Mouse (Mus musculus) embryonic facial prominence, embryonic 14.5 days (tissue): ENCODE measurements around the gene Grk6. TPM values are rescaled to one million over a fixed set of nuclear protein-coding genes. Genes with fewer than 3 reads are reported as not detected.
A peak's percentile ranks its signal among the peaks of the same experiment; 100 is the strongest.

ENCODE experiments used
- ATAC-seq: fragments of 200-750 bp; cut with Nextera tagmentation; 2 replicates; pipeline ENCODE4 v1.8.0; 2017; ENCODE audit warnings: low read depth, moderate number of reproducible peaks, moderate TSS enrichment
- DNase-seq: peaks from one replicate; pipeline ENCODE4 v3.0.0-alpha.2; 2015; ENCODE audit warnings: low spot score
- H3K27ac ChIP-seq: fragments of 300-500 bp; sonication (generic); replicated peaks from 2 replicates; pipeline ENCODE4 v1.5.1; 2014; ENCODE audit warnings: low read depth, mild to moderate bottlenecking, low read length, moderate library complexity
- H3K27me3 ChIP-seq: fragments of 300-500 bp; sonication (generic); replicated peaks from 2 replicates; pipeline ENCODE4 v1.6.1; 2014; ENCODE audit warnings: low read length; ENCODE audit not compliant: control insufficient read depth, insufficient read depth
- H3K36me3 ChIP-seq: fragments of 300-500 bp; sonication (generic); 2 replicates; pipeline ENCODE4 v1.6.1; 2014; ENCODE audit warnings: low read length, mixed read lengths; ENCODE audit not compliant: control insufficient read depth, insufficient read depth
- H3K4me1 ChIP-seq: fragments of 300-500 bp; sonication (generic); 2 replicates; pipeline ENCODE4 v1.6.1; 2014; ENCODE audit warnings: antibody characterized with exemption, low read length; ENCODE audit not compliant: control insufficient read depth, insufficient read depth
- H3K4me2 ChIP-seq: fragments of 300-500 bp; sonication (generic); 2 replicates; pipeline ENCODE4 v1.6.1; 2014; ENCODE audit warnings: low read depth, mild to moderate bottlenecking, low read length, moderate library complexity, mixed read lengths
- H3K4me3 ChIP-seq: fragments of 300-500 bp; sonication (generic); 2 replicates; pipeline ENCODE4 v1.5.1; 2014; ENCODE audit warnings: low read depth, mild to moderate bottlenecking, low read length
- H3K9ac ChIP-seq: fragments of 300-500 bp; sonication (generic); 2 replicates; pipeline ENCODE4 v1.6.1; 2014; ENCODE audit warnings: low read depth, mild to moderate bottlenecking, low read length, moderate library complexity, mixed read lengths
- H3K9me3 ChIP-seq: fragments of 300-500 bp; sonication (generic); 2 replicates; pipeline ENCODE4 v1.6.1; 2016; ENCODE audit warnings: low read length; ENCODE audit not compliant: control insufficient read depth
- WGBS: fragments of 180-500 bp; shearing (Covaris S2); extraction: QIAGEN DNeasy Blood & Tissue Kit; methylation state at CpG from one replicate; pipeline ENCODE4 v1.1.7; 2014; 5-methylcytosine and 5-hydroxymethylcytosine counted together
- polyA plus RNA-seq: library from polyadenylated mRNA; unstranded; fragments of >200 nt; fragmentation: Nextera tagmentation; extraction: Ambion mirVana; gene quantifications from 2 replicates; pipeline ENCODE4 v1.2.1, GENCODE M21; 2014

Gene Grk6
- polyA plus RNA-seq, 1 experiment from 2014 or later: 44.0 TPM

GRCm38 (mm10) chr13:55468851-55469560 lies 24.1 kb downstream of the Grk6 start:
- Histone ChIP-seq H3K27ac (no peak overlapping the region), H3K4me2 (no peak overlapping the region), H3K4me3 (no peak overlapping the region), H3K9ac (peak overlapping the region; percentile 11; the same call in 1 of the 2 replicates), H3K4me1 (peaks cover 25% of the 10 kb centered on the region), H3K36me3 (peaks cover 4% of the 10 kb centered on the region; the same call in 1 of the 2 replicates), H3K27me3 (no peaks in the 10 kb centered on the region), H3K9me3 (no peaks in the 10 kb centered on the region)
- no peak for DNase-seq
- ATAC-seq: no peak
- WGBS: 36% methylated on average over 13 of the region's 13 CpGs

GRCm38 (mm10) chr13:55470372-55470771 lies 25.5 kb downstream of the Grk6 start:
- H3K9ac ChIP-seq: peak overlapping the region; percentile 79; the same call in 1 of the 2 replicates
- H3K4me2 ChIP-seq: no peak overlapping the region
- DNase-seq (no peak), ATAC-seq (no peak)
- H3K4me1 ChIP-seq: peaks cover 17% of the 10 kb centered on the region
- peaks cover 18% of the 10 kb centered on the region for H3K36me3 ChIP-seq
- 71% methylated on average over 9 of the region's 9 CpGs for WGBS
- H3K4me3 ChIP-seq: 0 out of 2 replicates have a peak overlapping the region, but pooled peaks have one; percentile 64
- H3K27me3 ChIP-seq: no peaks in the 10 kb centered on the region
- no peak overlapping the region for H3K27ac ChIP-seq
- H3K9me3 ChIP-seq: no peaks in the 10 kb centered on the region

GRCm38 (mm10) chr13:55471156-55471818 lies 26.4 kb downstream of the Grk6 start:
- Histone ChIP-seq H3K27ac (peak overlapping the region; percentile 84), H3K36me3 (peaks cover 27% of the 10 kb centered on the region), H3K4me1 (peaks cover 13% of the 10 kb centered on the region), H3K9me3 (no peaks in the 10 kb centered on the region), H3K27me3 (no peaks in the 10 kb centered on the region), H3K9ac (peak overlapping the region; percentile 79), H3K4me3 (peak overlapping the region; percentile 64), H3K4me2 (peak overlapping the region; percentile 100)
- under 1% methylated on average over 38 of the region's 54 CpGs for WGBS
- ATAC-seq (peak; percentile 62), DNase-seq (peak; percentile 84)

GRCm38 (mm10) chr13:55471819-55472131 lies 26.9 kb downstream of the Grk6 start:
- Histone ChIP-seq H3K27me3 (no peaks in the 10 kb centered on the region), H3K4me1 (peaks cover 13% of the 10 kb centered on the region), H3K4me3 (peak overlapping the region; percentile 64), H3K36me3 (peaks cover 32% of the 10 kb centered on the region), H3K9ac (peak overlapping the region; percentile 79), H3K9me3 (no peaks in the 10 kb centered on the region), H3K4me2 (peak overlapping the region; percentile 100), H3K27ac (peak overlapping the region; percentile 84)
- ATAC-seq (no peak; the same call in 1 of the 2 replicates), DNase-seq (no peak)
- WGBS: 1% methylated on average over 17 of the region's 31 CpGs

- Histone ChIP-seq H3K4me2 (peak overlapping the region; percentile 100), H3K27me3 (no peaks in the 10 kb centered on the region), H3K27ac (peak overlapping the region; percentile 84), H3K4me1 (peaks cover 13% of the 10 kb centered on the region), H3K4me3 (peak overlapping the region; percentile 64), H3K9ac (peak overlapping the region; percentile 79), H3K36me3 (peaks cover 38% of the 10 kb centered on the region), H3K9me3 (no peaks in the 10 kb centered on the region)
- DNase-seq (peak; percentile 68), ATAC-seq (peak; percentile 45)
- WGBS: 2% methylated on average over 41 of the region's 103 CpGs
These were observed 27.5 kb downstream of the Grk6 start for GRCm38 (mm10) chr13:55472132-55473022.

GRCm38 (mm10) chr13:55473076-55473831 lies 28.4 kb downstream of the Grk6 start:
- Histone ChIP-seq H3K4me3 (peak overlapping the region; percentile 64), H3K4me2 (peak overlapping the region; percentile 100), H3K27ac (peak overlapping the region; percentile 84), H3K36me3 (peaks cover 47% of the 10 kb centered on the region), H3K9ac (peak overlapping the region; percentile 79), H3K4me1 (peaks cover 13% of the 10 kb centered on the region), H3K27me3 (no peaks in the 10 kb centered on the region), H3K9me3 (no peaks in the 10 kb centered on the region)
- no peak for ATAC-seq
- DNase-seq: no peak
- WGBS: 17% methylated on average over 18 of the region's 18 CpGs

- no peak overlapping the region for H3K27ac ChIP-seq
These were observed 29.1 kb downstream of the Grk6 start for GRCm38 (mm10) chr13:55473961-55474360.

GRCm38 (mm10) chr13:55474621-55475069 lies 29.8 kb downstream of the Grk6 start:
- DNase-seq: peak; percentile 68
- no peak overlapping the region for H3K4me2 ChIP-seq
- ATAC-seq: no peak
- no peak overlapping the region for H3K27ac ChIP-seq
- 52% methylated on average over 5 of the region's 5 CpGs for whole genome bisulfite sequencing
- no peaks in the 10 kb centered on the region for H3K9me3 ChIP-seq
- H3K36me3 ChIP-seq: peaks cover 58% of the 10 kb centered on the region
- no peak overlapping the region for H3K9ac ChIP-seq
- H3K27me3 ChIP-seq: no peaks in the 10 kb centered on the region
- H3K4me3 ChIP-seq: no peak overlapping the region
- H3K4me1 ChIP-seq: peaks cover 13% of the 10 kb centered on the region

More at GRCm38 (mm10) chr13:55473961-55474360, 29.1 kb downstream of the Grk6 start:
- peaks cover 52% of the 10 kb centered on the region for H3K36me3 ChIP-seq
- H3K27me3 ChIP-seq: no peaks in the 10 kb centered on the region
- WGBS: 67% methylated on average over 11 of the region's 11 CpGs
- ATAC-seq (no peak), DNase-seq (no peak)
- no peak overlapping the region for H3K9ac ChIP-seq
- H3K9me3 ChIP-seq: no peaks in the 10 kb centered on the region
- H3K4me1 ChIP-seq: peaks cover 13% of the 10 kb centered on the region
- no peak overlapping the region for H3K4me2 ChIP-seq
- H3K4me3 ChIP-seq: no peak overlapping the region
